ENCODE assay signal across 13 mouse cellular contexts in the genomic region with DNA sequence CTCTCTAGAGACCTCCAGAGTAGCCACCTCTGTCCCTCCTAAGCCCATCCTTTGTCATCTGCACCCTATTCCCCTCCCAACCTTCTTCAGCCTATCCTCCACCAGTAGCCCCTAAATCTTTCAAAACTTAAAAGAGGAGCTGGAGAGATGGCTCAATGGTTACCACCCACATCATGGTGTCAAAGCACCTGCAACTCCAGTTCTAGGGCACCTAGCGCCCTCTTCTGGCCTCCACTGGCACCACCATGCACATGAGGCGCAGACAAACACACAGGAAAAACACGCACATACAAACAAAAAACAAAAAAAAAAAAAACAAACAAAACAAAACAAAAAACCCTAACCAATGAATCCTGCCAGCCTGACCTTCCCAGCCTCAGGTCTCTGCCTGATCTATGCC. TPM values are rescaled to one million over a fixed set of nuclear protein-coding genes. Genes with fewer than 3 reads are reported as not detected.
DNase-seq lines count a peak whose midpoint lies in the region; ATAC-seq and TF ChIP-seq lines count a peak whose summit lies in the region.
"Had no signal": no experiment of that assay in that cellular context is flagged by ENCODE, and none has a peak within 500 bp of the region (broad histone marks: within the 10 kb centered on the region; RNA-seq: fewer than 3 reads in every experiment).

No protein-coding gene starts in this region.

- H3K27ac ChIP-seq in hindbrain, postnatal 0 days: no peak overlapping the region
- no peak overlapping the region for H3K27ac ChIP-seq in hindbrain, embryonic 12.5 days
- no peak overlapping the region for H3K27ac ChIP-seq in neural tube, embryonic 11.5 days (ENCODE audit: low read depth, low read length)
- H3K27ac ChIP-seq in neural tube, embryonic 15.5 days (replicated peaks): no peak overlapping the region
- H3K27ac ChIP-seq in bone marrow, adult 2 months (ENCODE audit: control insufficient read depth, insufficient read depth, low read depth, low read length, poor library complexity): no peak overlapping the region
- no peak overlapping the region for H3K27ac ChIP-seq in forebrain, embryonic 14.5 days (ENCODE audit: low read depth, low read length)
- H3K27ac ChIP-seq: limb, embryonic 12.5 days had no signal

- no peaks in the 10 kb centered on the region for H3K36me3 ChIP-seq in hindbrain, postnatal 0 days (ENCODE audit: insufficient read depth, low read length)
- H3K36me3 ChIP-seq in hindbrain, embryonic 12.5 days: no peaks in the 10 kb centered on the region
- no peaks in the 10 kb centered on the region for H3K36me3 ChIP-seq in neural tube, embryonic 11.5 days (ENCODE audit: control insufficient read depth, insufficient read depth, low read length)
- no peaks in the 10 kb centered on the region for H3K36me3 ChIP-seq in neural tube, embryonic 15.5 days
- H3K36me3 ChIP-seq in forebrain, embryonic 14.5 days (ENCODE audit: control insufficient read depth, insufficient read depth, low read length): no peaks in the 10 kb centered on the region
- H3K36me3 ChIP-seq: limb, embryonic 12.5 days had no signal

- no peaks in the 10 kb centered on the region for H3K9me3 ChIP-seq in hindbrain, postnatal 0 days (ENCODE audit: low read length)
- H3K9me3 ChIP-seq in hindbrain, embryonic 12.5 days (replicated peaks): no peaks in the 10 kb centered on the region
- no peaks in the 10 kb centered on the region for H3K9me3 ChIP-seq in neural tube, embryonic 11.5 days (ENCODE audit: control insufficient read depth, low read length)
- no peaks in the 10 kb centered on the region for H3K9me3 ChIP-seq in neural tube, embryonic 15.5 days (replicated peaks)
- H3K9me3 ChIP-seq in forebrain, embryonic 14.5 days (replicated peaks; ENCODE audit: control insufficient read depth, low read length): no peaks in the 10 kb centered on the region
- H3K9me3 ChIP-seq: limb, embryonic 12.5 days had no signal

- DNase-seq in hindbrain, postnatal 0 days (ENCODE audit: low spot score): no peak
- DNase-seq in neural tube, embryonic 11.5 days (ENCODE audit: low spot score): peak; percentile 29
- DNase-seq in thymus, postnatal 36 days: peak; percentile 49 to 50
- no peak for DNase-seq in embryo, embryonic 10 days (ENCODE audit: low spot score)
- no peak for DNase-seq in forebrain, embryonic 14.5 days (ENCODE audit: low spot score)
- DNase-seq: embryo, embryonic 11 days; gastrocnemius, postnatal 36 days; right cerebral cortex, postnatal 4 days had no signal

- no peak overlapping the region for H3K4me3 ChIP-seq in hindbrain, postnatal 0 days (ENCODE audit: low read length)
- no peak overlapping the region for H3K4me3 ChIP-seq in hindbrain, embryonic 12.5 days
- no peak overlapping the region for H3K4me3 ChIP-seq in neural tube, embryonic 11.5 days (ENCODE audit: low read depth, low read length)
- H3K4me3 ChIP-seq in neural tube, embryonic 15.5 days (replicated peaks): no peak overlapping the region
- H3K4me3 ChIP-seq in bone marrow, adult 2 months (replicated peaks; ENCODE audit: control insufficient read depth, low read depth, low read length): no peak overlapping the region
- H3K4me3 ChIP-seq in forebrain, embryonic 14.5 days (ENCODE audit: low read depth, low read length): no peak overlapping the region
- H3K4me3 ChIP-seq: limb, embryonic 12.5 days had no signal

- ATAC-seq in hindbrain, postnatal 0 days: no peak
- ATAC-seq in hindbrain, embryonic 12.5 days (ENCODE audit: low FRiP score): no peak
- no peak for ATAC-seq in neural tube, embryonic 11.5 days (ENCODE audit: insufficient read depth, low FRiP score, low TSS enrichment)
- no peak for ATAC-seq in neural tube, embryonic 15.5 days (ENCODE audit: low FRiP score)
- no peak for ATAC-seq in forebrain, embryonic 14.5 days
- ATAC-seq: inflammation-experienced regulatory T-cells, adult 6 months had no signal

- peak; percentile 52 for TF ChIP-seq CTCF in hindbrain, postnatal 0 days (IDR thresholded peaks at IDR 0.05; ENCODE audit: low read depth)
- TF ChIP-seq CTCF in bone marrow, adult 2 months (IDR thresholded peaks at IDR 0.05; ENCODE audit: control insufficient read depth, insufficient read depth, low read length): peak; percentile 65

- no peak for TF ChIP-seq POLR2A in bone marrow, adult 2 months (IDR thresholded peaks at IDR 0.05; ENCODE audit: borderline replicate concordance, control insufficient read depth, low read depth, low read length)

- H3K27me3 ChIP-seq in hindbrain, postnatal 0 days (ENCODE audit: insufficient read depth, low read length): no peaks in the 10 kb centered on the region
- H3K27me3 ChIP-seq in hindbrain, embryonic 12.5 days: no peaks in the 10 kb centered on the region
- no peaks in the 10 kb centered on the region for H3K27me3 ChIP-seq in neural tube, embryonic 11.5 days (ENCODE audit: control insufficient read depth, insufficient read depth, low read length)
- H3K27me3 ChIP-seq in neural tube, embryonic 15.5 days (replicated peaks): no peaks in the 10 kb centered on the region
- no peaks in the 10 kb centered on the region for H3K27me3 ChIP-seq in forebrain, embryonic 14.5 days (replicated peaks; ENCODE audit: control insufficient read depth, insufficient read depth, low read length)
- H3K27me3 ChIP-seq: limb, embryonic 12.5 days had no signal

- no peak overlapping the region for H3K4me2 ChIP-seq in hindbrain, postnatal 0 days (ENCODE audit: low read depth, low read length)
- H3K4me2 ChIP-seq in hindbrain, embryonic 12.5 days (replicated peaks): no peak overlapping the region
- no peak overlapping the region for H3K4me2 ChIP-seq in neural tube, embryonic 11.5 days (ENCODE audit: low read depth)
- H3K4me2 ChIP-seq in neural tube, embryonic 15.5 days: no peak overlapping the region
- H3K4me2 ChIP-seq in forebrain, embryonic 14.5 days (ENCODE audit: low read length): no peak overlapping the region
- H3K4me2 ChIP-seq: limb, embryonic 12.5 days had no signal

- WGBS in hindbrain, postnatal 0 days: 55% methylated on average over 3 of the region's 3 CpGs
- 56% methylated on average over 3 of the region's 3 CpGs for WGBS in hindbrain, embryonic 12.5 days
- 49% methylated on average over 3 of the region's 3 CpGs for WGBS in neural tube, embryonic 11.5 days
- 57% methylated on average over 3 of the region's 3 CpGs for WGBS in neural tube, embryonic 15.5 days
- 75% methylated on average over 3 of the region's 3 CpGs for WGBS in bone marrow, adult 2 months
- 66% methylated on average over 3 of the region's 3 CpGs for WGBS in forebrain, embryonic 14.5 days

- no peaks in the 10 kb centered on the region for H3K4me1 ChIP-seq in hindbrain, postnatal 0 days (ENCODE audit: insufficient read depth, low read length)
- H3K4me1 ChIP-seq in hindbrain, embryonic 12.5 days: peaks cover 13% of the 10 kb centered on the region
- no peaks in the 10 kb centered on the region for H3K4me1 ChIP-seq in neural tube, embryonic 11.5 days (ENCODE audit: control insufficient read depth, insufficient read depth, low read length)
- H3K4me1 ChIP-seq in neural tube, embryonic 15.5 days: no peaks in the 10 kb centered on the region
- H3K4me1 ChIP-seq in bone marrow, adult 2 months (ENCODE audit: control insufficient read depth, insufficient read depth, low read length): no peaks in the 10 kb centered on the region
- H3K4me1 ChIP-seq in forebrain, embryonic 14.5 days (ENCODE audit: control insufficient read depth, insufficient read depth, low read length): no peaks in the 10 kb centered on the region

- no peak overlapping the region for H3K9ac ChIP-seq in hindbrain, postnatal 0 days (replicated peaks; ENCODE audit: low read length)
- H3K9ac ChIP-seq in hindbrain, embryonic 12.5 days: no peak overlapping the region
- H3K9ac ChIP-seq in neural tube, embryonic 11.5 days (ENCODE audit: low read length): no peak overlapping the region
- no peak overlapping the region for H3K9ac ChIP-seq in neural tube, embryonic 15.5 days (replicated peaks)
- H3K9ac ChIP-seq in forebrain, embryonic 14.5 days (ENCODE audit: low read length): no peak overlapping the region
- H3K9ac ChIP-seq: limb, embryonic 12.5 days had no signal

RNA-seq across cellular contexts. Expression of gene Syngr1, which starts 24.6 kb away (rescaled TPM):
- total RNA-seq in hindbrain, postnatal 0 days (2014; rRNA removed): 155 and 157 TPM in 2 replicates
- polyA plus RNA-seq in hindbrain, postnatal 0 days (2015; fragmentation: Nextera tagmentation; extraction: Ambion mirVana): 73.4 and 78.6 TPM in 2 replicates
- polyA plus RNA-seq in hindbrain, embryonic 12.5 days (2016; fragmentation: Nextera tagmentation; extraction: Ambion mirVana): 11.6 and 14.3 TPM in 2 replicates
- 8.7 TPM in 2 replicates for polyA plus RNA-seq in neural tube, embryonic 11.5 days (2014; fragmentation: Nextera tagmentation; extraction: Ambion mirVana)
- polyA plus RNA-seq in neural tube, embryonic 15.5 days (2015; fragmentation: Nextera tagmentation; extraction: Ambion mirVana): 59.3 and 64.6 TPM in 2 replicates
- polyA plus RNA-seq in bone marrow, adult 2 months (2011; ENCODE audit: insufficient read depth, insufficient read length, low replicate concordance, missing spikeins): 10.7 and 13.4 TPM in 2 replicates
- 28.8 and 30.1 TPM in 2 replicates for polyA plus RNA-seq in forebrain, embryonic 14.5 days (2014; fragmentation: Nextera tagmentation; extraction: Ambion mirVana)

RNA-seq across cellular contexts. Expression of gene Rpl3, which starts 25.1 kb away (rescaled TPM):
- total RNA-seq in hindbrain, postnatal 0 days (2014; rRNA removed): 599 and 600 TPM in 2 replicates
- 527 and 544 TPM in 2 replicates for polyA plus RNA-seq in hindbrain, postnatal 0 days (2015; fragmentation: Nextera tagmentation; extraction: Ambion mirVana)
- polyA plus RNA-seq in hindbrain, embryonic 12.5 days (2016; fragmentation: Nextera tagmentation; extraction: Ambion mirVana): 642 and 670 TPM in 2 replicates
- 1,003 and 1,056 TPM in 2 replicates for polyA plus RNA-seq in neural tube, embryonic 11.5 days (2014; fragmentation: Nextera tagmentation; extraction: Ambion mirVana)
- 526 and 732 TPM in 2 replicates for polyA plus RNA-seq in neural tube, embryonic 15.5 days (2015; fragmentation: Nextera tagmentation; extraction: Ambion mirVana)
- 708 and 1,315 TPM in 2 replicates for polyA plus RNA-seq in bone marrow, adult 2 months (2011; ENCODE audit: insufficient read depth, insufficient read length, low replicate concordance, missing spikeins)
- polyA plus RNA-seq in forebrain, embryonic 14.5 days (2014; fragmentation: Nextera tagmentation; extraction: Ambion mirVana): 768 and 902 TPM in 2 replicates

RNA-seq across cellular contexts. Expression of gene Pdgfb, which starts 51.8 kb away (rescaled TPM):
- total RNA-seq in hindbrain, postnatal 0 days (2014; rRNA removed): 31.0 and 33.4 TPM in 2 replicates
- polyA plus RNA-seq in hindbrain, postnatal 0 days (2015; fragmentation: Nextera tagmentation; extraction: Ambion mirVana): 8.3 and 9.5 TPM in 2 replicates
- 2.5 and 3.2 TPM in 2 replicates for polyA plus RNA-seq in hindbrain, embryonic 12.5 days (2016; fragmentation: Nextera tagmentation; extraction: Ambion mirVana)
- polyA plus RNA-seq in neural tube, embryonic 11.5 days (2014; fragmentation: Nextera tagmentation; extraction: Ambion mirVana): 2.2 and 3.8 TPM in 2 replicates
- polyA plus RNA-seq in neural tube, embryonic 15.5 days (2015; fragmentation: Nextera tagmentation; extraction: Ambion mirVana): 6.5 and 7.0 TPM in 2 replicates
- 4.1 and 7.8 TPM in 2 replicates for polyA plus RNA-seq in bone marrow, adult 2 months (2011; ENCODE audit: insufficient read depth, insufficient read length, low replicate concordance, missing spikeins)
- 2.7 and 3.4 TPM in 2 replicates for polyA plus RNA-seq in forebrain, embryonic 14.5 days (2014; fragmentation: Nextera tagmentation; extraction: Ambion mirVana)

Comparison
In these comparisons a context has a peak if more than half of its experiments do, and no peak if none do; other contexts are left out.
1. DNase-seq: peak in neural tube, embryonic 11.5 days (single experiment) and thymus, postnatal 36 days (2 of 2); none in hindbrain, postnatal 0 days (single experiment), embryo, embryonic 10 days (single experiment) and forebrain, embryonic 14.5 days (single experiment).